Mouse (Mus musculus): ENCODE measurements around the gene Kcna3.

GRCm38 (mm10) chr3:107018286-107018685, 17.7 kb upstream of the Kcna3 start:
- no peak for TF ChIP-seq CTCF (IDR thresholded peaks at IDR 0.05; ENCODE audit: low read depth, low read length)
- no peak for TF ChIP-seq GATA1 (IDR thresholded peaks at IDR 0.05; ENCODE audit: borderline replicate concordance, low read length)
- no peak for TF ChIP-seq POLR2AphosphoS5 (IDR thresholded peaks at IDR 0.05; ENCODE audit: insufficient replicate concordance, low read depth, low read length)

All from G1E (cell line).